Mouse (Mus musculus): ENCODE data around the gene Mylk.

Mylk gene

DNA sequence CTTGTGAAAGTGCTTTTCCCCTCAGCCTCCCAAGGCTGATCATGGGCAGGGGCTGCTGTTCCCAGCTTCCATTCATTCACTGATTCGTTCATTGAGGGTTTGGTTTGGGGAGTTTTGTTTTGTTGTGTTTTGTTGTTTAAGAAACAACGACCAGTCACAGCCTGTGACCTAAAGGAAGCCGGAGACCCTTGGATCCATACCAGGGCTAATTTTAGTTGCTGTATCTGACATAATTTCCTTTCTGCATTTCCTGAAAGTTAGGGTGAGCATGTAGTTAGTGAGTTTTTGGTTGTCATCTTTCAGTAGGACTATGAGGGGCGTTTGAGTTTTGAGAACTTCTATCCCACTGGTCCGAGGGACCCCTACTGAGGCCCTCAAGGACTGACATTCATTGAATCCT is 207.2 kb downstream of the Mylk start:
- DNase-seq: peak in 1 of 2 experiments; percentile 2

DNA sequence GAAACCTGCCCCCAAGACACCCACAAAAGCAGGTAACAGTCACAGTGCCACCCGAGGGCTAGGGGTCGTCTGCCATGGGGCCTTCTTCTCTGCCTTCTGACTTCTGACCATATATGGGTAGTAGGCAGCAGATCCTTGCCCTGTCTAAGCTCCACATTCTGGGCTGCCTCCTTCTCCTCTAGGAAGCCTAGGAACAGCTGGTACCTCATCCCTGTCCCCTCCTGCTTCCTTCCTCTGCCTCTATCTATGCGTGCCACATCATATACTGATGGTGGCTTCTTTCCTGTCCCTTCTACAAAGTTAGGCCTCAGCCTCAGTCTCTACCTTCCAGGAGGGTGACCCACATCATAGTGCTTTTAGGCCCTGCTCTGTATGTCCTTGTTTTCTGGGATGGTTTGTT is 207.8 kb downstream of the Mylk start:
- DNase-seq: peak in 1 of 2 experiments; percentile 3

DNA sequence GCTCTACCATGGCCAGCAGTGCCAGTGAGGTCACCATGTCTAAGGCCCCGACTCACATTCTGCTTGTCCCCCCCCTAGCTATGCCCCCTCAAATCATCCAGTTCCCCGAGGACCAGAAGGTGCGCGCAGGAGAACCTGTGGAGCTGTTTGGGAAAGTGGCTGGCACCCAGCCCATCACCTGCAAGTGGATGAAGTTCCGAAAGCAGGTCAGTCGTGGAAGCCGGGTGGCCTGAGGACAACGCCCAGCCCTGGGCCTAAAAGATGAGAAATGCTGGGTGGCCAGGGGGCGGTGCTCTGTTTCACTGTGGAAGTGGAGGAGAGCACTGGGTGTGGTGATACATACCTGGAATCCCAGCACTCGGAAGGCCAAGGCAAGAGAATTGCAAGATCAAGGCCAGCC is 208.5 kb downstream of the Mylk start:
- peak in 1 of 2 experiments; percentile 5 for DNase-seq

DNA sequence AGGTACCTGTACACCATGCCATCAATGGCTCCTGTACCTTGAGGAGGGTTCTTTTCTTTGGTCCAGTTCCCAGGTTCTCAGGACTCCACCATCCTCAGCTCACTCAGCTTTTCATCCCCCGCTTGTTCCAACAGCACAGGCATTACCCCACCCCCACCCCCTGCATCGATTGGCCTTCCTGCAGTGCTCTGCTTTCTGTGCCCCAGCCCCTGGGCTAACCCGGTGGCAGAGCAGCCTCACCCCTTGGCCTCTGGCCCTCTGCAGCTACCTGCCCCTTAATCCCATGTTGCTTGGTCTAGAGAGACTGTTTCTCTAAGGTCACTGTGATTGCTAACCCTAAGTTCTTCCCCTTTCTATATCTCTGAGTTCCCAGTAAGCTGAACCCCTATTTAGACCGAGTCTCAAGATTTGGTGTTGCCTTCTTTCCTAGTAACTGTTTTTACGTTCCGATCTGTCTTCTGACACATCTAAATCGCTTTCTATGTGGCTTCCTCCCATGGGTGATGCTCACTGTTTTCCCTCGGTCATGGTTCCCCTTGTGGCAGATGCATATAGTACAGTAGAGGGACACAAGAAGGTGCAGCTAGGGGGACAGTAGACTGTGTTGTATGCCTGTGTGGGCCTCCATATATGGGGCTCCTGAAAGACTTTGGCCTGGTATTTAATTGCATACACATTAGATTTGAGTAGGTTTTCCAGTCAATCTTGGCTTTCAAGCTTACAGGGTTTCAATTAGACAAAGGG is 212.6 kb downstream of the Mylk start:
- DNase-seq: no peak

DNA sequence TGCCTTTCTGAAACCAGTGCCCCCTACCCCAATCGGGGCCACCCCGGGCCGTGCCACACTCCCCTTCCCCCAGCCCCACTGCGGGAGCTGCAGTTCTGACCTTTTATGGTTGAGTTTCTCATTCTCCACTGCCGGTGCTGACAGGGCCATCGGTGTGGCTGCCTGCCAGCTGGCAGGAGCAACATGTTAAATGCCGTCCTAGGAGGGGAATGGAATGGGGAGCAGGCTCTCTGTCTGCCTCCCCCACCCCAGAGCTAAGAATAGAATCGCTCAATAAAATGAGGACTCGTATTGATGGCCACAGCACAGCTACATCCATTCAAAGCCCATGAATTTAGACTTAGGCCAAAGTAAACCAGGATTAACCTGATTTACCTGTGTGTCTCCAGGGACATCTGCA is 213.7 kb downstream of the Mylk start:
- peak; percentile 76 to 86 for DNase-seq

DNA sequence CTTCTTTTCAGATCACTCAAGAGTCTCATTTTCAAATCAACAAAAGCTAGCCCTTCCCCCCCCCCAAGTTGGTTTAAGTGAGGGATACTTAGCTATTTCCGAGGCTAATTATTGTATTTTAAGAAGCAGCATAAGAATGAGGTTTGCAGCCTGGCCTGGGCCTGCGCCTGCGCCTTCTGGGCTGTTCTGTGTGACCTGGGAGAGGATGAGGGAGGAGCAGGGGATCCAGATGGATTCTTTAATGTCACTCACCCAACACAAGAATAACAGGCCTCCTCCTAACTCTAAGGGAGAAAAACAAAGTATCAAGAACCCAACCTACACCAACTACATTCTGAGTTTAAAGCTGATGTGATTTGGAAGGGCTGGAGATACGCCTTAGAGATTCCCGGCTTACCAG is 214.3 kb downstream of the Mylk start:
- peak in 1 of 2 experiments; percentile 54 for DNase-seq

DNA sequence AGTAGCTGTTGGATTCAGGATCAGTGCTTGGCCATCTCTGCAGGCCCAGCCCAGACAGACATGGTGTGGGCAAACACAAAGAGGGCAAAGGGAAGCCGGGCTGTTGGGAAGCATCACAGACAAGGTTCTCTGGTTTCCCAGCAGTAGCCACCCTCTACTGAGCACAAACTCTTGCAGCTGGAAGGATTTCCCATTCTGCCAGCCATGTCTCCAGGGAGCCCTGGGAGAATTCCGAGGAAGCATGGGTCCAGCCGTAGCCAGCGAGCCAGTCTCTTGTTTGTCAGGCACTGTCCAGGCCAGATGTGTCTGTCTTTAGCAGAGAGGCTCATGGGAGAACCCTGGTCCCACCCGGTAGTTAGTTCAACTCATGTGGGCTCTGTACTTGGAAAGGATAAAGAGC is 215.2 kb downstream of the Mylk start:
- DNase-seq: no peak

DNA sequence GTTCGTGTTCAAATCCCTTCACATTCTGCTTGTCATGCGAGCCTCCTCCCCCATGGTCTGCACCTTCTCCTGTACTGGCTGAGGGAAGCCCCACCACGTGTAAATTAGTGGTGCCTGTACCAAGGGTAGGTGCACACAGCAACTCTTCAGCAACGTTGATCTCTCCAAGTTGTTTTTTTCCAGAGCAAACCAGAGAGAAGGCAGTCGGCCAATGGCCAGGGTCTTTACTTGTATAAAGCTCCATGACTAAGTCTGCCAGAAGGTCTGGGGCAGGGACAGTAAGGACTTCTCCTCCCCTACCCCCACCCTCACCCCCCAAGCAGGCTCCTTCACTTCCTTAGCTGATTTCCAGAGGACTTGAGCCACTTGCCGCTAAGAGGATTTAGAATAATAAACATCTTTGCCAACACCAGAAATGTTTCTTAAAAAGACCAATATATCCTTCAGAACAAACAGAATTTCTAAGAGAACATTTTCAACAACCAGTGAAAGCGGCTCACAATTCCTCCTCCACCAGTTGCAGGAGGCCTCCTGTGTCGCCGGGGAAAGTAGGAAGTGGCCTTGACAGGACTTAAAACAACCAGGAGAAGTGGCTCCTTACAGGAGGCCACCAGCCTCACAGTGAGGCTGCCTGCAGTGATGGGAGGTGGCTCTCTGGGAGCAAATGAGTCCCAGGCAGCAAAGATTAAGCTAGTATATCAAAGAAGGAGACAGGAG is 216.0 kb downstream of the Mylk start:
- no peak for DNase-seq

DNA sequence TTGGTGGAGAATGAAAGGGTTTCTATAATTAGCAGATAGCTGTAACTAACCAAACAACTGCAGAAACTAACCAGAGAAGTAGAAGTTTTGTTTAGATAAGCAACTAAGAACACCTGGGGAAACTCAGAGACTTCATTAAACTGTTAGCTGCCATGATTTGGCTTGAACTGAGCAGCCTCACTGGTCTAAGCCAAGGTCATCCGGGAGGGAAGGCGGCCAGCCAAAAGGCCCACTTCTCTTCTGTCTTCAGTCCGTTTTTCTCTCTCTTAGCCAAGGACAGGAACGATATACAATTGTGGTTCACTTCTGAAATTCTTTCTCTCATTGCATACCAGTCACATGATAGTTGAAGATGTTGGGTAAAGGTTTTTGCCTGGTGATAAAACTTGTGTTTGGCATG is 217.3 kb downstream of the Mylk start:
- no peak for DNase-seq

DNA sequence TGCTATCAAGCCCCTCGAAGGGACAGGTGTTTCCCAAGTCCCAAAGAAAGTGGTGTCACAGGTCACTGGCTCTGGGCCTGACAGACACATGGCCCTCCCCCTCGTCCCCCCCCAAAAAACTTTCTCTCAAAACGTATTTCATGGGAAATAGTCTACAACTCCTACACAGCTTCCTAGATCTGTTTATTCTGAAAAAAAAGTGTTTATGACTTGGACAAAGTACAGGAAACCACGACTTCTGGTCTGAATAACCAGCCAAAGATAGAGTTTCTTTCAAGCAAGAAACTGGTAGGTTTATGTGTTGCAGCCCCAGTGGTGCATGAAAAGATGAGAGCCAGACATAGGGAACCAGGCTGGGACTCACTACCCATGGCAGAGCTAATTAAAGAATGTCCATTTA is 218.0 kb downstream of the Mylk start:
- no peak for DNase-seq

DNA sequence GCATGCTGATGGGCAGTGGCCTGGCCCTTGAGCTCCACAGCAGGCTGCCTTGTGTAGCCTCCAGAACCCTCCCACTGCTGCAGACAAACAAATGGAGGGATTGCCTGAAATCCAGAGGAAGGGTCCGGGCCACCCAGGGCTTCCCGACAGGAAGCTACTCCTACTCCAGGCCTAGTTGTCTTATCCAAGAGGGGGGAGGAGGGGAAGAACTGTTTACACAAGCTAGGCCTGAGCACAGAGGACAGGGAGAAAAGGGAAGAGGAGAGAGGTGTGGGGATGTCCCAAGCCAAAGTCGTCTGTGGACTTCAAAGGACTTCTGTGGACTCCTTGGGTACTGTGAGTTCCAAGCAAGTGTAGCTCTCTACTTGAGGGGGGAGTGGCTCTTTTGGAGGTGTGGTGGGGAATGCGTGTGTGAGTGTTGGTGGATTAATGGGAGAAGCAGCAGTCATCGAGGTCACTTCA is 221.6 kb downstream of the Mylk start:
- peak; percentile 35 to 68 for DNase-seq

DNA sequence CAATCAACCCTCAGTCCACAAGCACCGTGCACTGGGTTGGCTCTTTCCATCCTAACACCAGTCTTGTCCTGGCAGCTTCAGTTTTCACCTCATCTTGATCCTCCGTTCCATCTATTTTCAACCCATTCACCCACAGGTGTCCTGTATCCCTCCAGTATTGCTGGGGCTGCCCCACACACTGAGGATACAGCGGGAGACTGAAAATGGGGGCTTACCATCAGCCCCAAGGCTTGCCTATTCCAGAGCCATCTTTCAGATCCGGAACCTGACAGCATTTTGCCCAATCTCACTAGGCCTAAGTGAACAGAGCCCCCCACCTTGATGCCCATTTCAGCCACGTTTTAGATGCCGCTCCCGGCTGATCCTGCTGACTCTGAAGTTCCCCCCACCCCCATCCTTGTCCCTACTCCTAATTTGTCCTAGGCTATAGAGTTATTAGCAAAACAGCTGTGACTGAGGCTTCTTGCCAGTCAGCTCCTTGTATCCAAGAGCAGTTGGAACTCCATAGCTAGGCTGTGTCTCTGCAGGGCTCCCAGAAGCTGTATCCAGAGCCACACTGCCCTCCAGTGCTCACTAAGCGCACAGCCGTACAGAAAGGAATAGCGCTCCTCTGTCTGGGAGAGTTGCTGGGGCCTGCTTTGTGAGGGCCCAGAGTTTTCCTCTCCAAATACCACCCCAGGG is 222.2 kb downstream of the Mylk start:
- DNase-seq: peak; percentile 75 to 81

DNA sequence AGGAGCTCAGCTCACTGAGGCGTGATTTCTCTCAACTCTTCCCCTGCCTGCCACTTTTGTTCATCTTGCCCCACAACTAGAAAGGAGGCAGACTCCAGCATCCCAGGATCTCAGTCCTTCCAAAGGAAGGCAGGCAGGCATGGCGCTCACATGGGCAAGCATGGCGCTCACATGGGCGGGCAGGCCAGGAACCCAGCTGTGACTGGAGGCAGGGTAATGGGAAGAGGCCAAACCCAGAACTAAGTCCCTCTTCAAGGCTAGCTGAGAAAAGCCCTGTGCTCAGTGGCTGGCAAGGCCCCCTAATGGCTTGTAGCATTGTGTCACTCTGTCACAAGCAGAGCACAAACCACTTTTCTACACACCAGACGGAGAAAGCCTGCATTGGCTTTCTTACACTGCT is 223.2 kb downstream of the Mylk start:
- no peak for DNase-seq

DNA sequence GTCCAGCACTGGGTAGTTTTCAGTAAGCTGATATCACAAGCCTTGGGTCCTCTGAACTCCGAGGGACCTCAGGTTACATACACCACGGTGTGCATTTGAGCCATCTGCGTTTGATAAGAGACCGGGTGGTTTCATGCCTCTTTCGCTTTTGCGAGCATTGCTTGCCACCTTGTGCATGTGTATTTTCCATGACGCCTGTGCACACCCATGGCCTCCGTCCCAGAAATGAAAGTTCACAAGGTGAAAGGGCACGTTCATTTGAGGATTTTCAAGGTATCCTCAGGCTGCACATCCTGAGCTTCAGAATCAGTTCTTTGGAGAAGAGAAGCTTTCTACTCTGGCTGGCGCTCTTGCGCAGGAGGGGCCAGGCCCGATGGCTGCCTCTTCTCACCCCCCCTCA is 227.5 kb downstream of the Mylk start:
- DNase-seq: no peak

DNA sequence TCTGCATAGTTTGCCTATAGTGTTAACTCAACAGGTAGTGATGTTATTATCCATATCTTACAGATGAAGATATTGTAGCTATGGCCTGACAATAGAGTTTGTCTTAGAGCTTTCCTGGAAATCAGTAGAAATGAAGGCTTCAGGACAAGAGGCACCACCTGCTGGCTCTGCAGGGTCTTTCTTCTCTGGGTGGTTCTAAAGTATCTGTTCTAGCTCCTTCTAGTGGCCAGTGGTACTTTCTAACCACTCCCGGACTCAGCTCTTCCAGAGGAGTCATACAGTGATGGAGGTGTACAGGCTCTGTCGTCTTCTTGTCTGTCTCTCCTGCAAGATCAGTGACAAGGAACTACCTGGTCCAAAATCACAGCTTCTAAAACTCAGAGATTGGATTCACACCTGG is 230.5 kb downstream of the Mylk start:
- no peak for DNase-seq

DNA sequence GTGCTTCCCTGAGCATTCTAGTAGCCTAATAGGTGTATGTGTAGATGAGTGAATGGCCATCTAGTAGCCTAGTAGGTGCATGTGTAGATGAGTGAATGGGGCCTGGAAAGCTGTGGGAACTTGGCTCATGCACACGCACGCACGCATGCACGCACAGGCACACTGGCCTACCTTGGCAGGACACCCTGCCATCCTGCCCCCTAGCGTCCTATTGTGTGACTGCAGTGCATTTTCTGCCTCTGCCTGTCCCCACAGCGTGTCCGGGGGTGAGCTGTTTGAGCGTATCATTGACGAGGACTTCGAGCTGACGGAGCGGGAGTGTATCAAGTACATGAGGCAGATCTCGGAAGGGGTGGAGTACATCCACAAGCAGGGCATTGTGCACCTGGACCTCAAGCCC is 231.6 kb downstream of the Mylk start:
- DNase-seq: no peak

DNA sequence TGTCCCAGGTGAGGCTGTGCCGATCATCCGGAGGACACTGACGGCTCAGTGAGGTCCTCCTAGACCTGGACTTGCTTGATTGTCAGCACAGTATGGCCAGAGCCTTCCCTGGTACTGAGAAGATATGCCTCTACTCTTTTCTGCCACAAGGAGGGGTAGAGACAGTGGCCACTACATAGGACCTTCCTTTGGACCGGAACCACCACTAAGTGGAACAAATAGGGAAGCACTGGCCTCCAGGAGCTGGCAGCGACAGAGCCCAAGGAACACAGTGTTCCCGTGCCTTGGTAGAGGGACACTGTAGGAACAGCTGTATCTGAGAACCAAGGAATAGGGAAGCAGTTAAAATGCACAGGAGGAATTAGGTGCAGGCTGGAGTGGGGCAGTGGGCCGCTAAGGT is 233.0 kb downstream of the Mylk start:
- no peak for DNase-seq

DNA sequence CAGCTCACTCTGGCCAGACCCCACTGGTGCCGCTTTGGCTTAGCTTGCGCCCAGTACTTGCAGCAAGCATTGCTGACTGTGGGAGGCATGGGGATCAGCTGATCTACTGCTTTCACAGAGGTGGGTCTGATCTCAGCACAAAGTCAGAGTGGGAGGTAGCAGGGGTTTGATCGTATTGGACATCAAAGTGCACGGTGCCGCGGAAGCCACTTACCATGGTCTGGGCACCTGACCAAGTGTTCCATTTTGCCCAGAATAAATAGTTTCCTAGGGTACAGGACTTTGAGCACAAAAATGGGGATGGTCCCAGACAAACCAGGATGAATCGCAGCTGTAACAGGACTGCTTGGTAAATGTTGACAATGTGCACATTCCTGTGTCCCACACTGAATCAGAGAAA is 236.0 kb downstream of the Mylk start:
- no peak for DNase-seq

DNA sequence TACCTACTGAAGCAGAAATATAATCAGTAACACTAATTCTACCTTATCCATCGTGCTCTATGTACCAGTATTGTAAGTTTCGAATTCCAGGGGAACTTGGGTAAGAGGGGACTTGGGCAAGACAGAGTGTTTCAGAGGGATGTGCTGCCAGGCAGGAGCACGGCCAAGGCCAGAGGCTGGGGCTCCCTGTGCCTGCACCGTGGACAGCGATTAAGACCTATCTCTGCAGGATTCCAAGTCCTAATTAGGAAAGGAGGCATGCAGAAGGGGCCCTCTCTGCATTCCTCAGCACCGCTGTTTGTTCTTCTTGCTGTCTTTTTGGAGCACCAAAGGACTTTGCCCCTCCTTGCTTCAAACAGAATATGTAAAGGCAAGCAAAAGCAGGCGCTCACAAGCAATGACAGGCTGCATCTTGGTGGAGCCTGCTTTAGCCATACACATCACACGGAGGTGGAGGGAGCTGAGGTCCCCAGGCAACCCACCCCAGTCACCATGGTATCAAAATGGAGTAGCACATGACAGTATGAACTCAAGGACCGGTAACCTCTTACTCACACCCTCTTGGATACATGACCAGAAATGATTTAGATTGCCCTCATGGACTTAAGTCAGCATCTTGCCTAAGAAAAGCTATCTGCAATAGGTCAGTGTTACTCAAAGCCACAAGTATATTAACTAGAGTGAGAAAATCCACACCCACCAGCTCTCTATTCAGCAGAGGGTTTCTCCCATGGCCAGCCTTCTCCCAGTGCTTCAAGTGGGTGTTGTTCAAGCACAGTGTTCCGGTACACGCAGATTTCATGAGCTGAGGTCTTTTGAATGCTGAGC is 239.4 kb downstream of the Mylk start:
- DNase-seq: no peak

DNA sequence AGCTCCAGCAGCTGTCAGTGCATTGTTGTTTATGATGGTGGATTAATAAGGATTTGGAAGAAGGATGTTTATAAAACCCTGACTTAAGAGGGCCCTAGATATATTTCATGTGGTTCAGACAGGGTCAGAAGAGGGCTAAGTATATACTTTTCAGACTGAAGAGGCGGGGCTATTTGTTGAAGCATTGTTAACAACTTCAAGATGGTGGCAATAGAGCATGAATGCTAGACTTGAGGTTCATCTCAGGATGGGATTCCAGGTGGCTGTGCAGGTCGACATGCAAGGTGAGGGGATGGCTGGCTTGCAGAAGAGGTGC is 240.0 kb downstream of the Mylk start:
- no peak for DNase-seq

DNA sequence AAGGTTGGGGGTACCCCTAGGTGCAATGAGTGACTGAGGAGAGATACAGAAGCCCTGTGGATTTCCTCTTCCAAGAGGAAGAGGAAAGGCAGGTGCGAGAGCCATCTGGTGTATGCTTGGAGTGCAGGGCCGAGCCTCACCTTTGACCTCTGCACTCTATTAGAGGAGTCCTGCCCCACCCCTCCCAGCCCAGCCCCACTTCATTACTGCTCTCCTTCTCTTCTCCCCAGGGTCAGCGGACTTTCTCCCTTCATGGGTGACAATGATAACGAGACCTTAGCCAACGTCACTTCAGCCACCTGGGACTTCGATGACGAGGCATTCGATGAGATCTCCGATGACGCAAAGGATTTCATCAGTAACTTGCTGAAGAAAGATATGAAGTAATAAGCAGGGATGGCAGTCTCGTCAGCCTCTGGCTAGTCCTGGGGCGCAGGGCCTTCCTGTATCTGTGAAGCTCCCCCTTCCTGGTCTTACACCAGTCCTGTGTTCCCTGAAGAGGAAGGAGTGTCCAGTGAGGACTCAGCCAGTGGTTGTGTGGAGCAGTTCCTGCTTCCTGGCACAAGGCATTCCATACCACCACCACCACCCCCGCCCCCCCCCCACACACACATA is 241.3 kb downstream of the Mylk start:
- no peak for DNase-seq

DNA sequence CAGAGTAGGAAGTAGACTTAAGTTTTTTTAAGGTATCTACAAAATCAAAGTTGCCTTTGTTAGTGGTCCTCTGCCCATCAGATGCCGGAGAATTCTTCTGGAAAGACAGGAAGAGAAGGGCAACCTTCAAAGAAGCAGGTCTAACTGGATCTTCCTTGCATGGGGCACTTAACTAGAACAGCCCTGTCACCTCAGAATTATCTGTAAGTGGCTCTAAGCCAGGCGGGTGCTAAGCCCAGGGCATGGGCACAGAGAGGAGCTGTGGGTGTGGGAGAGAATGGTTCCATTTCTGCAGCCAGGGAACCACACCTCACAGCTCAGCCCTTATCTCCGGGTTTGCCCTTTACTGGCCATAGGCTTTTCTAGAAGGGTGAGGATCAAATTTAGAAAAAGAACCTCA is 246.4 kb downstream of the Mylk start:
- no peak for DNase-seq

DNA sequence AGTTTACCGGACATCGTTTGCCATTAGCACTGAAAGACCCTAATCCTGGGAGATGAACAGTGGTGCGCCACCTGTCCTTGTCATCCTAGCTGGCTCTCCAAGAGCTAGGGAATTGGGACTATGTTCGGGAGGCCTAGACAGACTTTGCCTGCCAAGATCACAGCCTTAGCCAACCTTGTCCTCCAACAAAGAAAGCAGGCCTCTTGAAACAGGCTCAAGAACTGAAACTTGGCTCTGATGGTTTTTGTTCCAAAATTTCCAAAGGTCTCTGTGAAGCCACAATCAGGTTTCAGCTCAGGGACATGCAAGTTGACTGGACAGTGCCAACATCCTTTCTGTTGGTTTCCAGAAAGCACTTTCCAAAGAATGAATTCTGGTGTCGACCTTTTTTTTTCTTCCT is 247.8 kb downstream of the Mylk start:
- DNase-seq: no peak

All from lung, adult 18-20 months (tissue).